Mouse (Mus musculus): Measurements from ENCODE around the gene Rcan1. TPM values are rescaled to one million over a fixed set of nuclear protein-coding genes. Genes with fewer than 3 reads are reported as not detected.

Rcan1 gene
- total RNA-seq, 1 experiment from 2014 or later = 14.7 TPM

DNA sequence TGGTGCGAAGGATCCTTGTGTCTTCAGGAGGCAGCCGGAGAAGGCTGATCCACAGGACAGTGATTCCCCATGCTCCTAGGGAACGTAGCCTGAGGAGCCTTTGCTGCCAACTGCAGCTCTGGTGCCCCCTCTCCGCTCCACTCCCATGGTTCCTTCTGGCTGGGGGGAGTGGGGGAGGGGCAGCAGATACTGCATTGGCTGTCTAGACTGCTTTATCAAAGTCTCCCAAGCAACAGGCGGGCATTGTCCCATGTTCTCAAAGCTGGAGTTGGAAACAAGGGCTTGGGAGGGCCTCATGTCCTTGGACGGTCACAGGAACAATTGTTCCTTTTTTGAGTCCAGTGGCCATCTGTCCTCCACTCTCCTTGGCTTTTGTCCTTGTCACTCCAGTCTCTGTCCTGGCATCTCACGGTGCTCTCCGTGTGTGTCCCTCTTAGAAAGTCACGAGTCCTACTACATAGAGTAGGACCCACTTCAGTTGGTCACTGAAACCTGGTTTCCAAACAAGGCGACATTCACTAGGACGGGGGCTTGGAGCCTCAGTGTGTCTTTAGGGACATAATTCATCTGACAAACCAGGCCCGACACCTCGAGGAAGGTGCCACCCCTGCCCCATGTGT, 124.3 kb downstream of the Rcan1 start:
- DNase-seq = no peak

DNA sequence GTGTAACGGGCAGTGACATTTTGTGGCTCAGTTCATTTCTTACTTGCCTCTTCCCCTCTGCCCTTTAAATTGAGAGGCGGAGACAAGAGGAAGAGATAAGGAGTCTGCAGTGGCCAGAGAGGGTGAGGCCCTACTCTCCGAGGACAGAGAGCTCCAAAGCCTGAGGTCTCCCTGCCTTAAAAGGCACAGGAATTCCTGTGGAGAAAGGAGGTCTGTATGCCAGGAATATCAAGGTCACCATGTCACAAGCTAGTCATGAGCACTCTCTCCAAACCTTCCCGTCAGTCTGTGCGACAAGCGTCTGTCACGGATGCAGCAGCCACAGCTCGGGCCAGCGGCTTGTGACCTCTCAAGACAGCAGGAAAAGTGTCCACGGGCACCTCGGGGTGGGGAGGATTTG, 125.5 kb downstream of the Rcan1 start:
- peak; percentile 58 for DNase-seq

Other genes starting within 250 kb of the Rcan1 start
- gene Kcne2, start 178.5 kb downstream of the Rcan1 start, total RNA-seq (2021) = not detected in 2 replicates
- 72.8 and 74.9 TPM in 2 replicates for gene Smim11, start 169.6 kb downstream of the Rcan1 start, total RNA-seq (2021)
- gene Fam243, start 149.4 kb downstream of the Rcan1 start, total RNA-seq (2021) = not detected in 2 replicates
- gene Kcne1, start 111.4 kb downstream of the Rcan1 start, total RNA-seq (2021) = not detected in 2 replicates
- gene Clic6, start 14.9 kb upstream of the Rcan1 start, total RNA-seq (2021) = not detected in 2 replicates